Mouse (Mus musculus) kidney, postnatal 36 days (tissue): ENCODE measurements at regions not wholly inside any gene's neighbourhood (a gene's known extent, or its start where the extent isn't known, plus 50 kb on each side); places are given as distances from the start of the nearest gene placed in this dataset.

Source experiments
- DNase-seq, 2 experiments: peaks; one replicate each; pipeline ENCODE4 v3.0.0; 2021 to 2022; ENCODE audit warnings: mixed read lengths in 2 of 2

GRCm38 (mm10) chr7:115076781-115077180 lies 333.3 kb downstream of the Insc start:
- DNase-seq = no peak

DNA sequence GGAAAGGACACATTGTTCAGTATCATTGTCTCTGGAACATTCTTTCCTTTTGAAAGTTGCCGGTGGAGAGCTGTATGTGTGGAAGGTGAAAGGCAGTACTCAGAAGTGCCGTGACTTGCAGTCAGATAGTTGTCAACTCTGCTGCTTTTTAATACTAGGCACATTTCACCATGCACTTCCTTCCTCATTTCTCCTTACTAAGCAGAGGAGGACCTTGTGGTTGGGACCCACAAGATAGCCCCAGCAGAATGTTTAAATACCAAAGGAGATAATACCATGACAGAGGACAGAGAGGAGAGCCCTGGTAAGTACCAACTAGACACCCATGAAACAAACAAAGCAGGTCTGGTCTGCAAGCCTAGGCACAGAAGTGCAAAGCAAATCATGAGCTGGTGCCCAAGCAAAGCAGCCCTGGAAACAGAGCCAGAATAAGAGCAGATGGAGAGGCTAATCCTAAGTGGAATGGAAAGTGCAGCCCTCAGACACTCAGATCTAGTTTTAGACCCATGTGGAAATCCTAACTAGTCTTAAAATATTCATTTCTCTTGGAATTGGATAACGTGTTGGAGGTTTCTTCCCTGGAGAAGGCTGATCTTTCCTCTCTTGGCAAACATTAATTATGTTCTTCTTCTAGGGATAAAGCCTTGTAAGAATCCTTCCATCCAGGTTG lies 341.4 kb downstream of the Insc start:
- no peak for DNase-seq

DNA sequence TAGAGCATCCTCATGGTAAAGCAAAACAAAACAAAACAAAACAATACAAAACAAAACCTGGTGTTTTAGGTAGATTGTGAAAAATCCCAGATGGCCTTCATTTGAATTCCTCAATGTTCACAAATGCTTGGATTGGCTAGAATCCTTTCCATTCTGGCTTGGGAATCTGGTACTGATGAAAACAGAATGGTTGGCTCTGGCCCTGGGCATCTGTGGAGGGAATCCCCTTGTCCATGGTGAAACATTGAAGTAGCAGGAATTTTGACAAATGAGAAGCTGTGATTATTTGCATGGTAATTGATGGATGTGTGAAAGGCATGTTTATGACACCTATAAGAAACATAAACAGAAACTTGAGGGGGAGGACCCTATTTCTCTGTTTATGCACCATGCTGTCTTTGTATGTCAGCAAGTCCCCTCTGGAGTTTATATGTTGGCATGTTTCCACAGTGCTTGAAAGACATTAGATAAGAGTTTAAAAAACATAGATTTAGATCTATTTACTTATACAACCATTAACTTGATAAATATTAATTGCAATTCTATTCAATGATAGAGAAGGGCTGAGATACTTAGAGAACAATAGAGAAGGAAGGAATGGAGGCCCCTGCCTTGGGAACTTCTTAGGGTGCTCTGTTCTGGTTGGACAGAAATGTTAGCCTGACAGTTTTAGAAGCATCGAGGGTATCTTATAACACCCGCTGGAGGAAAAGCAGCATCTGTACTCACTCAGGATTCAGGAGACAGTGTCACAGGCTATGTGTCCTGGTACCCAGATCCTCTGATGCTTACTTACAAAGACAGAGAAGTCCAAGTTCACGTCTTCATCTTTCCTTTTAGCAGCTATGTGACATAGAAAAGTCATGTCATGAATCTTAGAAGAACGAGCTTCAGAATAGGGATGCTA lies 343.3 kb downstream of the Insc start:
- no peak for DNase-seq

DNA sequence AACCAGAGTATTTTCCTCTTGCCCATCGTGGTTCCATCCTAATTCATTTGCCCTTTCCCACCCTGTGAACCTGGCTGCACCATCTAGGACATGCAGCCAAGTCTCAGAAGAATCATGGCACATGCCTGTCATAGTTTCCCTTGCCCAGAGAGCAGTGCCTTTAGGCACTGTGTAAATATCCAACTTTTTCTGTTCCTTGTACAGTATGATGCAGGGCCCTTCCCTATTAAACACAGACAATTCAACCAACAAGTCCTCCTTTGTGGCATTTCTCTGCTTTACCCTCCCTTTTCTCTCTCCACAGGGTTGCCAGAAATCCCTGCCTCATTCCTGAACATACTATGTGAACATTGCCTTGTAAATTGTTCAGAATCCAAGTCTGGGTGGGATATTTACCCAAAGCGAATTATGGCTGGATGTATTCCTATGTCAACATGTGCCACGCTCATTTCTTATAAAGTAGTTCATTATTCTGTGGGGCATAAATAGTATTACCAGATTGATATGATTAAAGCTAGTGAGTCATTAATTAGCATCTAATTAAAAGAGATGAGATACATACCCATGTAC lies 349.1 kb downstream of the Insc start:
- DNase-seq = no peak

DNA sequence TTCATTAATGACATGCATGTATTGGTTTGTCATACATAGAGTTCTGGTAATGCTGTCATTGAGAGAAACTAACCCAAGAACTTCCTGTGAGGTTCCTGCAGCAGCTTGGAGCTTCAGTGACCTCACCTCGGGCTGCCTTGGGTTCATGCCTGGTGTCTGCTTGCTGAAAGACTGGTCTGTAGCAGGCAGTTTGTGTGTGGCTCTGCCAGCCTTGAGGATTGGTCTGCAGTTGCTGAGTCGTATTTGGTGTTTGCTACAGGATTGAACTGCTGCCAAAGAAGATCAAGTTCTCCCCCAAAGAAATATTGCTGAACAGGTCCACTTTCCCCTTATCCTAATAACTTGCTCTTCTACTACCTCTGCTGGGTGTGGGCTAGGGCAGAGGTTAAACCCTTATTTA lies 362.5 kb downstream of the Insc start:
- no peak for DNase-seq

DNA sequence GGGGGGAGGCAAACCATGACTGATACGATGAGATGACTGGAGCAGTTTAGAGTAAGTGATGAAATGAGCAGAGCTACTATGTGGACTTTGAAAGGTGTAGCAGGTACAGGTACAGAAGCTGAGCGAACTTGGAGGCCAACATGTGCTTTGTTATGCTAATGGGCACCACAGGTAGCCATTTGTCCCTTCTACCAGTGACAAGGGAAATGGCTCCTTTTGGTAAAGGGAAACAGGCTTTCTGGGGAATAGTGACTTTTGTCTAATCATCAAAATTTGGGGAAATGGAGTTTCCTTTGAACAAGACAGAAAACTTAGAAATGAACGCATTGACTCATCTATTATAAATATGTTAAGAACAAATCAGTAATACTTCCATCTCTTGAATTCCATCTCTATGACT lies 368.8 kb downstream of the Insc start:
- no peak for DNase-seq

DNA sequence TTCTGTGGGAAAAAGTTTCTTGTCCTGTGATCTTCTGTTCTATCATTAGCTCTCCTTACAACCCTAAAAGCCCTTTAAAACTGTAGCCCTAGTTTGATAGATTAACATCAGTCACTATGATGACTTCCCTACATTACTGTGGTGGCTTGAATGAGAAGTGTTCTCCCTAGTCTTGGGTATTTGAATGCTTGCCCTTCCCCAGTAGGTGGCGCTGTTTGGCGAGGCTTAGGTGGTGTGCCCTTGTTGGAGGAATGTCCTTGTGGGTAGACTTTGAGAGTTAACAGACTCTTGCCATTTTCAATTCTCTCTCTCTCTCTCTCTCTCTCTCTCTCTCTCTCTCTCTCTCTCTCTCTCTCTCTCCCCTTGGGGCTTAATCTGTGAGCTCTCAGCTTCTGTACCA lies 379.8 kb downstream of the Insc start:
- no peak for DNase-seq

- DNase-seq = no peak
Measured at GRCm38 (mm10) chr7:115129001-115129400, 385.5 kb downstream of the Insc start.

DNA sequence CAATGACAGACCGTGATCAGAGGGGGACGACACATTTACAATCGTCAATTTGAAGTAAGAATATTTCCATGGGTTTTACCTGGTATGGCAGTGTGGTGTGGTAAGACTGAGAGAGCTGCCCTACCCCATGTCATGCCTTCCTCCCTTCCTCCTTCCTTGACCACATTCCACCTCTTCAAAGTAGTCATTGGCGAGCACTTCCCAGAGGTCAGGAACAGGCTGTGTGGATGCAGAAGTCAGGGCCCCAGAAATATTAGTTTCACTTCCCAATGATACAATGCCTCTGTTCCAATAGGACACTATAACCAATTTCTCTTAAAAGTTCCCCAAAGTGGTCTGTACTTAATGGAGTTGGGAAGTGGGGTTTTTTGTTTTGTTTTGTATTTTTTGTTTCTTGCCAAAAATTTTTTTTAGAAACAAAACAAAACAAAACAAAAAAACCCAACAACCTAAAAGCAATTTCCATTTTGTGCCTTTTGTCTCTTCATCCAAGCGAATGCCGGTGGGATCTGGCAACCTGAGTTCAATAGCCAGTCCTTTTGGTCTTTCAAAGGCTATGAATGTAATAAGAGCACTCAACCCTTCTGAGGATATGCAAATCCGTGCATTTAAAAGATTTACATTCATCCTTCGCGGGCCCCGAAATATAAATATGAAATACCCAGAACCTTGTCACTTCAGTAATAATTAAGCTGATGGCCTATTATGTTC lies 387.9 kb downstream of the Insc start:
- no peak for DNase-seq

GRCm38 (mm10) chr7:115131970-115132551 lies 388.6 kb downstream of the Insc start:
- no peak for DNase-seq

GRCm38 (mm10) chr7:115132595-115132994 lies 389.1 kb downstream of the Insc start:
- no peak for DNase-seq

GRCm38 (mm10) chr7:115134926-115135575 lies 391.6 kb downstream of the Insc start:
- no peak for DNase-seq

DNA sequence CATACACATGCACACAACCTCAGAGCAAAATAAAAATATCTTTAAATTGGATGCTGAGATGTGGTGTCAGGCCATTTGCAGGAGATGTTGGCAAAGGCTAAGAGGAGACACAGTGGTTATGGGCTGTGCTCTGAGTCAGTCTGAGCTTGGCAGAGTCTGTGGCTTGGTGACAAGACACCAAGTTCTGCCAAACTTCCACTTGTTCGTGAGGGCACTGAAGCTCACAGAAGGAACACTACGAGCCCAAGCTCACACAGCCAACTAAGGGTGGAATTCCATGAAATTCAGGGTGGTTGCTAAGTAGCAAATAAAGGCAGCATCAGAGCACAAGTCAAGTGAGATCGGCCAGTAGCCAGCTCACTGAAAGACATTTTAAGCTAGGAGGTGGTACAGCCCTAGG lies 396.8 kb downstream of the Insc start:
- DNase-seq = peak in 1 of 2 experiments; percentile 51

- DNase-seq = no peak
Measured at GRCm38 (mm10) chr7:115142163-115142562, 398.7 kb downstream of the Insc start.

GRCm38 (mm10) chr7:115144947-115145346 lies 401.5 kb downstream of the Insc start:
- no peak for DNase-seq

DNA sequence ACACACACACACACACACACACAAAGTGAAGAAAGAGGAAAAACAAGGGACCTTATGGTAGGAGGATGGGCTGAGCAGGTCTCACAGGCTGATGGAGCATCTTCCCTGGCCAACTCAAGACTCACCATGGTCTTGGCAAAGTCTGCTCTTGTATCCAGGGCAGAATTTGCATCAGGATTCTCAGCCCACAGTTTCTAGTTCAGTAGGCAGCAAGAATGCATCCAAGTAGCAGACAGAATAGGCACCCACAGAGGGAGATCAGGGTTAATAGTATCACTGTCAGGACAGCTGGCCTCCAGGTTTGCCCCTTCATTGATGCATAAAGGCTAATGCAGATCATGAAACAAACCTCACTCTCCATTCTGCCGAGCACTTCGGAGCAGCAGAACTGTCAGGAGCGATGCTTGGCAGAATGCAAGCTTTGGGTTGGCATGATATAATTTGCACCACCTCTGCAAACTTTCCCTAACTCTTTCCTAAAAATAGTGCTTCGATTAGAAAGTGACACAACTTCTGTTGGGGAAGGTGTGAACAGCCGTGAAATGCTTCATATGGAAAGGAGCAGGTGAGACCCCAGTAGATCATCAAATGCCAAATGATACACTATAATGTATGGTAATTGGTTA lies 404.0 kb downstream of the Insc start:
- DNase-seq = no peak

GRCm38 (mm10) chr7:115153291-115153690 lies 409.8 kb downstream of the Insc start:
- no peak for DNase-seq

- no peak for DNase-seq
Measured at GRCm38 (mm10) chr7:115153764-115154509, 410.4 kb downstream of the Insc start.

- DNase-seq = no peak
Measured at GRCm38 (mm10) chr7:115170023-115170422, 426.5 kb downstream of the Insc start.

DNA sequence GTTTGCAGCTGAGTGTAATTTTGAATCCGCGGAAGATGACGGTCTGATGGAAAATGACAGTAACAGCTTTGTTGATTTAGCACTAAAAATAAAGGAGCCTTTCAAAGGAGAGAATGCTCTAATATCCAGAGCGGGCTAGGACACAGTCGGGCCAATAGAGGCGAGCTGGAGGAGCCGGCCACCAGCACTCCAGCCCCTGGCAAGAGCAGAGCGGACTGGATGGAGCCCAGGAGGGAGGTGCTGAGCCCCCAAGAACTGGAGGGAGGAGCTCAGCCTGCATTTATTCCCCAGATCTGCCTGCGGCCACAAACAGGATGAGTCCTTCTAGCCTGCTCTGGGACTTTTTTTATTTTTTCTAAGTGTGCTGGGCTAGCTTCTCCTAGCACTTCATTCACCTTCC lies 426.9 kb downstream of the Insc start:
- peak in 1 of 2 experiments; percentile 2 for DNase-seq

- no peak for DNase-seq
Measured at GRCm38 (mm10) chr7:115192482-115192881, 449.0 kb downstream of the Insc start.
